Mouse (Mus musculus): ENCODE measurements at regions not wholly inside any gene's neighbourhood (a gene's known extent, or its start where the extent isn't known, plus 50 kb on each side); places are given as distances from the start of the nearest gene placed in this dataset.

DNA sequence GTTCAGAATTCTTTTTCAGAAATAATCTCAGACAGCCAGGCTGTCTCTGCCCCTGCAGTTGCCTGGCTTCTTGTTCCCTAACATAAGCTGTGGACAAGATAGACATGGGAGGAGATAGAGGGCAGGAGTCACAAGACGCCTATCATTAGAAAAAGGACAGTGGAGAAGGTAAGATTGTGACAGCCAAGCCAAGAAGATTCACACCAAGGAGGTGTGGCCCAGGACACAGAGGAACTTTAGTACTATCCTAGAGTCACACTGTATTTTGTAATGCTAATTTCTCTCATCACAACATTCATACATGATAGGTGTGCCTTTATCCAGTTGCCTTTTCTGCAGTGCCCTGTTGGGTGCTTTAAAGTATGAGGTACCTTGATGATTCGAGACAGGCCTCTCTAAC is 50.2 kb upstream of the Il17a start:
- Histone ChIP-seq H3K4me1 (replicated peaks) (0 out of 2 replicates have a peak, but pooled peaks cover 4% of the 10 kb centered on the region), H3K9me3 (no peaks in the 10 kb centered on the region), H3K4me3 (replicated peaks) (no peak overlapping the region), H3K4me2 (replicated peaks) (no peak overlapping the region), H3K36me3 (no peaks in the 10 kb centered on the region), H3K9ac (replicated peaks) (no peak overlapping the region), H3K27me3 (no peaks in the 10 kb centered on the region), H3K27ac (no peak overlapping the region)
- 86% methylated on average over 2 of the region's 2 CpGs for WGBS
- no peak for ATAC-seq

MicroRNAs in the stretch of these regions (microRNA counts, 519-probe panel; counts per million panel counts)
- 110 counts per million, percentile 56 among the panel's probes with 10 or more counts for microRNA mmu-miR-206

Small RNA genes in the stretch of these regions (microRNA-seq; reads per million reads assigned to microRNA genes)
- 15.5 reads per million, percentile 32 among the genes with 10 or more reads in this experiment for gene Mir206

Measured in midbrain, embryonic 13.5 days (tissue).